Mouse (Mus musculus) MEL (cell line): ENCODE measurements around the gene Hlcs. TPM values are rescaled to one million over a fixed set of nuclear protein-coding genes. Genes with fewer than 3 reads are reported as not detected.

Experiments
- DNase-seq: peaks from one replicate; pipeline ENCODE4 v3.0.0; 2011; ENCODE audit warnings: low read depth, low spot score
- H3K27ac ChIP-seq: 2 replicates; pipeline ENCODE4 v1.5.1; 2012; ENCODE audit warnings: low read depth, mild to moderate bottlenecking, control low read depth, low read length, moderate library complexity; ENCODE audit not compliant: control insufficient read depth
- H3K27me3 ChIP-seq, 2 experiments: fragments of 150-350 bp in 1 of 2; sonication (generic) in 1 of 2; 2 replicates each; pipeline ENCODE4 v1.6.1; 2012; ENCODE audit warnings: low read length in 2 of 2, mild to moderate bottlenecking in 2 of 2, improper control_type of control experiment in 1 of 2, moderate library complexity in 1 of 2; ENCODE audit not compliant: insufficient read depth in 2 of 2, control insufficient read depth in 1 of 2
- H3K36me3 ChIP-seq, 2 experiments: 2 replicates each; pipeline ENCODE4 v1.6.1; 2012 to 2014; ENCODE audit warnings: low read length in 2 of 2, improper control_type of control experiment in 1 of 2, inconsistent platforms in 1 of 2, mild to moderate bottlenecking in 1 of 2; ENCODE audit not compliant: insufficient read depth in 2 of 2, control insufficient read depth in 1 of 2
- H3K4me1 ChIP-seq, 2 experiments: fragments of 150-350 bp in 1 of 2; sonication (generic) in 1 of 2; 2 replicates each; pipeline ENCODE4 v1.6.1; 2012; ENCODE audit warnings: low read length in 2 of 2, improper control_type of control experiment in 1 of 2, mild to moderate bottlenecking in 1 of 2; ENCODE audit not compliant: insufficient read depth in 2 of 2, control insufficient read depth in 1 of 2
- H3K4me3 ChIP-seq, 2 experiments: fragments of 150-350 bp in 1 of 2; sonication (generic) in 1 of 2; 2 replicates each; pipeline ENCODE4 v1.5.1; 2012; ENCODE audit warnings: low read depth in 2 of 2, low read length in 2 of 2, mild to moderate bottlenecking in 2 of 2, moderate library complexity in 2 of 2, control low read depth in 1 of 2, improper control_type of control experiment in 1 of 2; ENCODE audit not compliant: control insufficient read depth in 1 of 2, insufficient read depth in 1 of 2
- H3K79me2 ChIP-seq: 2 replicates; pipeline ENCODE4 v1.6.1; 2012; ENCODE audit warnings: mild to moderate bottlenecking, low read length, moderate library complexity; ENCODE audit not compliant: control insufficient read depth, poor library complexity, insufficient read depth
- H3K9ac ChIP-seq: 2 replicates; pipeline ENCODE4 v1.6.1; 2012; ENCODE audit warnings: low read depth, mild to moderate bottlenecking, control low read depth, low read length, moderate library complexity; ENCODE audit not compliant: control insufficient read depth, poor library complexity, severe bottlenecking
- H3K9me3 ChIP-seq: fragments of 150-350 bp; sonication (generic); replicated peaks from 2 replicates; pipeline ENCODE4 v1.6.1; 2012; ENCODE audit warnings: mild to moderate bottlenecking, low read length, improper control_type of control experiment, moderate library complexity; ENCODE audit not compliant: insufficient read depth
- BHLHE40 ChIP-seq: IDR thresholded peaks from 2 replicates; pipeline ENCODE4 v1.6.1; 2012; ENCODE audit warnings: low read depth, mild to moderate bottlenecking, inconsistent platforms, low read length, improper control_type of control experiment, borderline replicate concordance
- CHD1 ChIP-seq: IDR thresholded peaks from 2 replicates; pipeline ENCODE4 v1.6.1; 2012; ENCODE audit warnings: low read depth, mild to moderate bottlenecking, inconsistent platforms, low read length, improper control_type of control experiment
- CHD2 ChIP-seq: IDR thresholded peaks from 2 replicates; pipeline ENCODE4 v1.6.1; 2011; ENCODE audit warnings: low read length, improper control_type of control experiment
- EP300 ChIP-seq, 2 experiments: IDR thresholded peaks; 2 replicates each; pipeline ENCODE4 v1.6.1; 2011; ENCODE audit warnings: improper control_type of control experiment in 2 of 2, low read length in 2 of 2, low read depth in 1 of 2, mild to moderate bottlenecking in 1 of 2
- ETS1 ChIP-seq: IDR thresholded peaks from 2 replicates; pipeline ENCODE4 v1.6.1; 2012; ENCODE audit warnings: low read depth, mild to moderate bottlenecking, inconsistent platforms, low read length, improper control_type of control experiment, moderate library complexity
- GABPA ChIP-seq: IDR thresholded peaks from 2 replicates; pipeline ENCODE4 v1.6.1; 2012; ENCODE audit warnings: low read depth, mild to moderate bottlenecking, inconsistent platforms, low read length, improper control_type of control experiment, moderate library complexity
- GATA1 ChIP-seq: IDR thresholded peaks from 2 replicates; pipeline ENCODE4 v1.6.1; 2011; ENCODE audit warnings: low read depth, low read length, improper control_type of control experiment
- KAT2A ChIP-seq: conservative IDR thresholded peaks from 2 replicates; pipeline ENCODE4 v1.6.1; 2012; ENCODE audit warnings: low read depth, low read length, improper control_type of control experiment, inconsistent platforms
- MAFK ChIP-seq: IDR thresholded peaks from 2 replicates; pipeline ENCODE4 v1.6.1; 2011; ENCODE audit warnings: low read depth, mild to moderate bottlenecking, low read length, improper control_type of control experiment, borderline replicate concordance
- MAX ChIP-seq: IDR thresholded peaks from 2 replicates; pipeline ENCODE4 v1.6.1; 2011; ENCODE audit warnings: low read length, improper control_type of control experiment
- MEF2A ChIP-seq: IDR thresholded peaks from 2 replicates; pipeline ENCODE4 v1.6.1; 2014; ENCODE audit warnings: low read depth, mild to moderate bottlenecking, inconsistent platforms, low read length, improper control_type of control experiment; ENCODE audit not compliant: poor library complexity, insufficient replicate concordance, severe bottlenecking; ENCODE audit errors: extremely low read depth
- MYB ChIP-seq: IDR thresholded peaks from 2 replicates; pipeline ENCODE4 v1.6.1; 2011; ENCODE audit warnings: mild to moderate bottlenecking, low read depth, low read length, improper control_type of control experiment
- MYC ChIP-seq: IDR thresholded peaks from 2 replicates; pipeline ENCODE4 v1.6.1; 2011; ENCODE audit warnings: low read depth, mild to moderate bottlenecking, low read length, improper control_type of control experiment, moderate library complexity
- NRF1 ChIP-seq: IDR thresholded peaks from 2 replicates; pipeline ENCODE4 v1.6.1; 2014; ENCODE audit warnings: low read depth, mild to moderate bottlenecking, inconsistent platforms, low read length, improper control_type of control experiment, moderate library complexity; ENCODE audit not compliant: poor library complexity, insufficient read depth, severe bottlenecking
- POLR2A ChIP-seq, 2 experiments: IDR thresholded peaks; 2 replicates each; pipeline ENCODE4 v1.6.1; 2011 to 2012; ENCODE audit warnings: low read length in 2 of 2, mild to moderate bottlenecking in 2 of 2, control low read depth in 1 of 2, improper control_type of control experiment in 1 of 2, low read depth in 1 of 2, moderate library complexity in 1 of 2; ENCODE audit not compliant: control insufficient read depth in 1 of 2, insufficient read depth in 1 of 2, poor library complexity in 1 of 2
- POLR2AphosphoS2 ChIP-seq: IDR thresholded peaks from 2 replicates; pipeline ENCODE4 v1.6.1; 2011; ENCODE audit warnings: low read length, improper control_type of control experiment
- RAD21 ChIP-seq: IDR thresholded peaks from 2 replicates; pipeline ENCODE4 v1.6.1; 2011; ENCODE audit warnings: mild to moderate bottlenecking, low read depth, low read length, improper control_type of control experiment
- SIN3A ChIP-seq: IDR thresholded peaks from 2 replicates; pipeline ENCODE4 v1.6.1; 2012; ENCODE audit warnings: low read length, improper control_type of control experiment, inconsistent platforms
- SMC3 ChIP-seq: IDR thresholded peaks from 2 replicates; pipeline ENCODE4 v1.6.1; 2011; ENCODE audit warnings: low read depth, low read length, improper control_type of control experiment
- TAL1 ChIP-seq: IDR thresholded peaks from 2 replicates; pipeline ENCODE4 v1.6.1; 2012; ENCODE audit warnings: mild to moderate bottlenecking, inconsistent platforms, low read length, moderate library complexity, mixed read lengths
- TBP ChIP-seq: IDR thresholded peaks from 2 replicates; pipeline ENCODE4 v1.8.0; 2011; ENCODE audit warnings: low read depth, low read length, improper control_type of control experiment
- TCF12 ChIP-seq: IDR thresholded peaks from 2 replicates; pipeline ENCODE4 v1.6.1; 2014; ENCODE audit warnings: low read depth, mild to moderate bottlenecking, inconsistent platforms, low read length, improper control_type of control experiment, moderate library complexity
- UBTF ChIP-seq: IDR thresholded peaks from 2 replicates; pipeline ENCODE4 v1.6.1; 2012; ENCODE audit warnings: low read depth, mild to moderate bottlenecking, inconsistent platforms, low read length, improper control_type of control experiment, moderate library complexity, borderline replicate concordance; ENCODE audit not compliant: insufficient read depth
- USF1 ChIP-seq: IDR thresholded peaks from 2 replicates; pipeline ENCODE4 v1.6.1; 2014; ENCODE audit warnings: low read depth, mild to moderate bottlenecking, inconsistent platforms, low read length, improper control_type of control experiment, moderate library complexity
- ZC3H11A ChIP-seq: IDR thresholded peaks from 2 replicates; pipeline ENCODE4 v1.6.1; 2012; ENCODE audit warnings: low read depth, mild to moderate bottlenecking, inconsistent platforms, low read length, improper control_type of control experiment
- ZMIZ1 ChIP-seq: IDR thresholded peaks from 2 replicates; pipeline ENCODE4 v1.6.1; 2012; ENCODE audit warnings: low read depth, mild to moderate bottlenecking, inconsistent platforms, low read length, improper control_type of control experiment, moderate library complexity
- ZNF384 ChIP-seq: IDR thresholded peaks from 2 replicates; pipeline ENCODE4 v1.6.1; 2012; ENCODE audit warnings: low read depth, mild to moderate bottlenecking, inconsistent platforms, low read length, improper control_type of control experiment
- polyA plus RNA-seq, 2 experiments: library from polyadenylated mRNA; stranded (reverse) in 1 of 2; unstranded in 1 of 2; fragments of >175 nt in 1 of 2; fragments of >200 nt in 1 of 2; gene quantifications; 2 replicates each; pipeline versions ENCODE4 v1.2.1 to v1.2.4; 2012; ENCODE audit warnings: low replicate concordance in 2 of 2, low read depth in 1 of 2; ENCODE audit not compliant: insufficient read length in 2 of 2, insufficient read depth in 1 of 2, missing spikeins in 1 of 2
- total RNA-seq: library from RNA; depleted of rRNA; stranded (reverse); fragments of 300-350 nt; gene quantifications from 2 replicates; pipeline ENCODE4 v1.2.3, GENCODE M21; 2012

Gene Hlcs
- total and polyA plus RNA-seq, 3 experiments = 3.3 to 6.4 TPM; not detected in 1

DNA sequence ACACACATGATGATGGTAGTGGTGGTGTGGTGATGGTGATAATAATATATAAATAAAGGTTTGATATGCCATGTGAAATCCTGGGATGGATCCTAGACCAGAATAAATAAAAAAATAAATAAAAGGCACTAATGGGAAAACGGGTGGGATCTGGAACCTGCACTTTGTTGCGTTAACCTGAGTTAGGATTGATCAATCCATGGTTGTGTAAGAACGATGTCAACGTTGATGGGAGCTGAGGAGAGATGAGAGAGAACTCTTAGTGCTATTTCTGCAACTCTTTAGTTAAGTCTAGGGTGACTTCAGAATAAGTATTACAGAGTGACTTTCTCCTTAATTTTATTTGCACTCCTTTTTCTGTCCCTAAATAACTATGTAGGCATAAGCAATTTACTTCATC lies 12.2 kb downstream of the Hlcs start:
- no peak overlapping the region for H3K9ac ChIP-seq
- peaks cover 0 to 6% of the 10 kb centered on the region in 2 experiments; a peak in 1 of 4 replicates for H3K4me1 ChIP-seq
- H3K9me3 ChIP-seq = no peaks in the 10 kb centered on the region
- DNase-seq = no peak
- H3K36me3 ChIP-seq = peaks cover 0 to 2% of the 10 kb centered on the region in 2 experiments; a peak in 2 of 4 replicates
- no peak for TF ChIP-seq ZC3H11A
- no peak for TF ChIP-seq SMC3
- no peak for TF ChIP-seq MYC
- no peak for TF ChIP-seq ZNF384
- no peak for TF ChIP-seq EP300 (IDR thresholded peaks at IDR 0.05; ENCODE audit: low read depth in 1 of 2, low read length in 2 of 2)
- TF ChIP-seq TCF12 = no peak
- TF ChIP-seq USF1 = no peak
- no peak for TF ChIP-seq MYB
- no peak for TF ChIP-seq KAT2A
- TF ChIP-seq GATA1 = no peak
- TF ChIP-seq ETS1 = no peak
- no peak for TF ChIP-seq MAX
- no peak for TF ChIP-seq TBP
- no peak for TF ChIP-seq MEF2A
- TF ChIP-seq TAL1 = no peak
- TF ChIP-seq NRF1 = no peak
- no peak for TF ChIP-seq POLR2A (IDR thresholded peaks at IDR 0.05; ENCODE audit: control insufficient read depth in 1 of 2, insufficient read depth in 1 of 2, low read depth in 1 of 2, low read length in 2 of 2, poor library complexity in 1 of 2)
- TF ChIP-seq POLR2AphosphoS2 = no peak
- no peaks in the 10 kb centered on the region for H3K27me3 ChIP-seq
- no peaks in the 10 kb centered on the region for H3K79me2 ChIP-seq
- no peak overlapping the region for H3K4me3 ChIP-seq
- no peak overlapping the region for H3K27ac ChIP-seq

DNA sequence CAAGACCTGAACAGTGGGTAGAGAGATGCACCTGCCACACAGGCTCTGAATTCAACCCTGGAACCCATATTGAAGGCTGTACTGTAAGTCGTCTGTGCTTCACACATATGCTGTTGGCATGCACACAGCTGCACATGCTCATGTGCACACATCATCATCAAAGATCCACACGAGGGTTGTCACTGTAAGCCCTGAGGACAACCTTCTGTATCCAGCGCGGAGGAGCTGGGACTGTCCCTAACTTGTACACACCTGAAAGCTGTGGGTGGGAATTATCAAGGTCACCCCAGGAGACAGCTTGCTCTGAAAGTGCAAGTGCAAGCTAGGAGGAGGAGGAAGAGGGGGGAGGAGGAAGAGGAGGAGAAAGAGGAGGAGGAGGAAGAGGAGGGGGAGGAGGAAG lies 14.2 kb downstream of the Hlcs start:
- no peak for DNase-seq
- no peak overlapping the region for H3K27ac ChIP-seq
- H3K4me3 ChIP-seq = no peak overlapping the region
- H3K27me3 ChIP-seq = no peaks in the 10 kb centered on the region
- H3K9ac ChIP-seq = no peak overlapping the region
- no peaks in the 10 kb centered on the region for H3K36me3 ChIP-seq
- H3K9me3 ChIP-seq = no peaks in the 10 kb centered on the region
- no peaks in the 10 kb centered on the region for H3K79me2 ChIP-seq
- peaks cover 0 to 4% of the 10 kb centered on the region in 2 experiments; a peak in 1 of 4 replicates for H3K4me1 ChIP-seq
- TF ChIP-seq CHD2 (no peak), UBTF (no peak), RAD21 (no peak), POLR2AphosphoS2 (no peak), CHD1 (no peak), BHLHE40 (no peak), ETS1 (no peak), NRF1 (no peak), MYC (no peak), MAFK (no peak), TBP (no peak), ZMIZ1 (no peak), SIN3A (no peak), POLR2A (IDR thresholded peaks at IDR 0.05; ENCODE audit: control insufficient read depth in 1 of 2, insufficient read depth in 1 of 2, low read depth in 1 of 2, low read length in 2 of 2, poor library complexity in 1 of 2) (no peak), GABPA (no peak), USF1 (no peak), MEF2A (no peak)
